Mouse (Mus musculus) thymus, postnatal 36 days (tissue): ENCODE results near the gene Gm20489.
A peak's percentile ranks its signal among the peaks of the same experiment; 100 is the strongest.

Experiments
- DNase-seq, 2 experiments: peaks; one replicate each; pipeline ENCODE4 v3.0.0; 2022; ENCODE audit warnings: mixed read lengths in 2 of 2

Gene Gm20489

GRCm38 (mm10) chrX:101260441-101261325 lies 8.1 kb downstream of the Gm20489 start:
- peak; percentile 54 to 65 for DNase-seq

- peak; percentile 64 to 73 for DNase-seq
Observed at GRCm38 (mm10) chrX:101256603-101257002, 12.2 kb downstream of the Gm20489 start.

- DNase-seq = no peak
Observed at GRCm38 (mm10) chrX:101254740-101255139, 14.1 kb downstream of the Gm20489 start.

GRCm38 (mm10) chrX:101253952-101254729 lies 14.7 kb downstream of the Gm20489 start, which contains the start of gene Foxo4:
Foxo4 (plus strand) TSS chrX:101254528.
- DNase-seq = peak; percentile 84 to 92

- DNase-seq = no peak
Observed at GRCm38 (mm10) chrX:101245011-101245410, 23.8 kb downstream of the Gm20489 start.

GRCm38 (mm10) chrX:101222796-101223162 lies 46.0 kb downstream of the Gm20489 start:
- no peak for DNase-seq

GRCm38 (mm10) chrX:101221834-101222795 lies 46.7 kb downstream of the Gm20489 start, which contains the start of gene Snx12:
Snx12 (minus strand) TSS chrX:101222563.
- DNase-seq = peak; percentile 85 to 87
